Mouse (Mus musculus) midbrain, postnatal 0 days (tissue): Measurements from ENCODE around the gene Pdia2. TPM values are rescaled to one million over a fixed set of nuclear protein-coding genes. Genes with fewer than 3 reads are reported as not detected.

Experiments used
- ATAC-seq: fragments of 200-750 bp; cut with Nextera tagmentation; 2 replicates; pipeline ENCODE4 v1.8.0; 2017; ENCODE audit warnings: moderate number of reproducible peaks, mild to moderate bottlenecking, moderate TSS enrichment, moderate library complexity; ENCODE audit not compliant: low FRiP score
- DNase-seq: peaks from one replicate; pipeline ENCODE4 v3.0.0-alpha.2; 2015; ENCODE audit warnings: low spot score
- H3K27ac ChIP-seq: fragments of 300-500 bp; sonication (generic); 2 replicates; pipeline ENCODE4 v1.5.1; 2014; ENCODE audit warnings: low read depth, mild to moderate bottlenecking, low read length, mixed read lengths
- H3K27me3 ChIP-seq: fragments of 300-500 bp; sonication (generic); 2 replicates; pipeline ENCODE4 v1.6.1; 2014; ENCODE audit warnings: low read length, control low read depth, mixed read lengths; ENCODE audit not compliant: insufficient read depth
- H3K36me3 ChIP-seq: fragments of 300-500 bp; sonication (generic); 2 replicates; pipeline ENCODE4 v1.6.1; 2014; ENCODE audit warnings: low read length, control low read depth, mixed read lengths; ENCODE audit not compliant: insufficient read depth
- H3K4me1 ChIP-seq: fragments of 300-500 bp; sonication (generic); 2 replicates; pipeline ENCODE4 v1.6.1; 2014; ENCODE audit warnings: mild to moderate bottlenecking, control low read depth, antibody characterized with exemption, low read length, mixed read lengths; ENCODE audit not compliant: insufficient read depth
- H3K4me2 ChIP-seq: fragments of 300-500 bp; sonication (generic); 2 replicates; pipeline ENCODE4 v1.6.1; 2014; ENCODE audit warnings: low read depth, mild to moderate bottlenecking, low read length, mixed read lengths; ENCODE audit not compliant: poor library complexity, severe bottlenecking
- H3K4me3 ChIP-seq: fragments of 300-500 bp; sonication (generic); 2 replicates; pipeline ENCODE4 v1.5.1; 2014; ENCODE audit warnings: low read depth, mild to moderate bottlenecking, low read length, moderate library complexity
- H3K9ac ChIP-seq: fragments of 300-500 bp; sonication (generic); replicated peaks from 2 replicates; pipeline ENCODE4 v1.6.1; 2014; ENCODE audit warnings: mild to moderate bottlenecking, low read length, moderate library complexity, mixed read lengths; ENCODE audit not compliant: poor library complexity, severe bottlenecking
- H3K9me3 ChIP-seq: fragments of 300-500 bp; sonication (generic); 2 replicates; pipeline ENCODE4 v1.6.1; 2016; ENCODE audit warnings: low read length, control low read depth
- CTCF ChIP-seq: IDR thresholded peaks from 2 replicates; pipeline ENCODE4 v1.5.1; 2016; ENCODE audit warnings: antibody characterized with exemption, mild to moderate bottlenecking
- WGBS: fragments of 180-500 bp; shearing (Covaris S2); extraction: QIAGEN DNeasy Blood & Tissue Kit; methylation state at CpG from one replicate; pipeline ENCODE4 v1.1.7; 2014; 5-methylcytosine and 5-hydroxymethylcytosine counted together
- polyA plus RNA-seq: library from polyadenylated mRNA; unstranded; fragments of >200 nt; fragmentation: Nextera tagmentation; extraction: Ambion mirVana; gene quantifications from 2 replicates; pipeline ENCODE4 v1.2.1, GENCODE M21; 2015
- total RNA-seq: library from RNA; depleted of rRNA; stranded (reverse); fragments of >200 nt; gene quantifications from 2 replicates; pipeline ENCODE4 v1.2.3, GENCODE M21; 2014

Pdia2 gene
- total and polyA plus RNA-seq, 2 experiments from 2014 or later: not detected

- Histone ChIP-seq H3K4me3 (no peak overlapping the region), H3K4me1 (no peaks in the 10 kb centered on the region), H3K9me3 (no peaks in the 10 kb centered on the region), H3K9ac (no peak overlapping the region), H3K27me3 (no peaks in the 10 kb centered on the region), H3K27ac (no peak overlapping the region), H3K4me2 (no peak overlapping the region), H3K36me3 (no peaks in the 10 kb centered on the region)
- 91% methylated on average over 5 of the region's 5 CpGs for WGBS
- DNase-seq (no peak), ATAC-seq (no peak)
- TF ChIP-seq CTCF: no peak
These were observed 30.9 kb upstream of the Pdia2 start for GRCm38 (mm10) chr17:26229776-26230175.

- no peaks in the 10 kb centered on the region for H3K27me3 ChIP-seq
- WGBS: 84% methylated on average over 12 of the region's 12 CpGs
- H3K27ac ChIP-seq: no peak overlapping the region
- ATAC-seq (no peak), DNase-seq (no peak)
- H3K4me3 ChIP-seq: no peak overlapping the region
- no peaks in the 10 kb centered on the region for H3K9me3 ChIP-seq
- no peaks in the 10 kb centered on the region for H3K4me1 ChIP-seq
- H3K4me2 ChIP-seq: no peak overlapping the region
- no peak overlapping the region for H3K9ac ChIP-seq
- no peaks in the 10 kb centered on the region for H3K36me3 ChIP-seq
- TF ChIP-seq CTCF: no peak
These were observed 26.3 kb upstream of the Pdia2 start for GRCm38 (mm10) chr17:26225150-26225549.

DNA sequence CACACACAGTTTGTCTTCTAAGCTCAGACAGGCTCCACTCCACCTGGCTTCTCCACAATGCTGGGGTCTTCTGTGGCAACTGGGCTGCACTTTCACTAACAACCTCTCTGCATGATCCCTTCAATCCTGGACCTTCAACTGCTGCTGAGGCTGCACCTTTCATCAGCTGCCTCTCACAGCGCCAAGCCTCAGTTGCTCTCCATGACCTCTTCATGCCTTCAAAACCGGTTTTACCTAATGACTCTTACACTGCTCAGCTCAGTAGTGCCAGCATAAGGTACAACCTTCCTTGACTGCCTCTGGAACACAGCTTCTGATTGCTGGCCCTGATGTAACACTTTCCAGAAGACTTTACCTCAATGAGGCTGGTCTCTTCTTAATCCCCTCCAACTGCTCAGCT, 22.6 kb upstream of the Pdia2 start:
- H3K27me3 ChIP-seq: no peaks in the 10 kb centered on the region
- TF ChIP-seq CTCF: no peak
- no peak overlapping the region for H3K27ac ChIP-seq
- DNase-seq (no peak), ATAC-seq (no peak)
- 88% methylated on average over 2 of the region's 2 CpGs for WGBS
- no peaks in the 10 kb centered on the region for H3K4me1 ChIP-seq
- H3K9me3 ChIP-seq: no peaks in the 10 kb centered on the region
- H3K9ac ChIP-seq: no peak overlapping the region
- H3K4me3 ChIP-seq: no peak overlapping the region
- H3K4me2 ChIP-seq: no peak overlapping the region
- H3K36me3 ChIP-seq: peaks cover 7% of the 10 kb centered on the region

GRCm38 (mm10) chr17:26212681-26213080, 13.8 kb upstream of the Pdia2 start:
- H3K4me1 ChIP-seq: no peaks in the 10 kb centered on the region
- no peak for TF ChIP-seq CTCF
- no peak for ATAC-seq

GRCm38 (mm10) chr17:26212241-26212640, 13.4 kb upstream of the Pdia2 start:
- whole genome bisulfite sequencing: 92% methylated on average over 7 of the region's 7 CpGs
- no peaks in the 10 kb centered on the region for H3K4me1 ChIP-seq
- DNase-seq: no peak
- H3K36me3 ChIP-seq: peaks cover 34% of the 10 kb centered on the region
- H3K9me3 ChIP-seq: no peaks in the 10 kb centered on the region
- TF ChIP-seq CTCF: no peak
- H3K9ac ChIP-seq: no peak overlapping the region
- no peaks in the 10 kb centered on the region for H3K27me3 ChIP-seq
- H3K4me3 ChIP-seq: no peak overlapping the region
- no peak overlapping the region for H3K4me2 ChIP-seq
- no peak for ATAC-seq
- no peak overlapping the region for H3K27ac ChIP-seq

More at GRCm38 (mm10) chr17:26212681-26213080, 13.8 kb upstream of the Pdia2 start:
- DNase-seq: no peak
- 87% methylated on average over 11 of the region's 11 CpGs for WGBS
- Histone ChIP-seq H3K9ac (no peak overlapping the region), H3K36me3 (peaks cover 37% of the 10 kb centered on the region), H3K4me3 (no peak overlapping the region), H3K4me2 (no peak overlapping the region), H3K27ac (no peak overlapping the region), H3K9me3 (no peaks in the 10 kb centered on the region), H3K27me3 (no peaks in the 10 kb centered on the region)

DNA sequence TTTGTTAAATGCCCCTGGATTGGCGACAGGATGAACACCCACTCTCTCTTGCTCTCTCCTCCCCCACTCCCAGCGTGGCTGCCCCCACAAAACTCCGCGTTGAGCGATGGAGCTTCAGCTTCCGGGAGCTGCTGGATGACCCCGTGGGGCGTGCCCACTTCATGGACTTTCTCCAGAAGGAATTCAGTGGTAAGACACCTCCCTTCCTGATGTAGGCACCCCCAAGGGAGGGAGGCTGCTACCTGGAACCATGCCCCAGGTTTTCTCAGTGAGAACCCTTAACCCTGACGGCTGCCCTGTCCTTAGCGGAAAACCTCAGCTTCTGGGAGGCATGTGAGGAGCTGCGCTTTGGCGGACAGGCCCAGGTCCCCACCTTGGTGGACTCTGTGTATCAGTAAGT, 8.8 kb upstream of the Pdia2 start, which contains the start of gene Arhgdig:
TSS of gene Arhgdig (minus strand) at position 101 of the 400 bp plus-strand sequence.
- Histone ChIP-seq H3K9me3 (no peaks in the 10 kb centered on the region), H3K36me3 (peaks cover 4% of the 10 kb centered on the region; the same call in 1 of the 2 replicates), H3K27me3 (peaks cover 15% of the 10 kb centered on the region; the same call in 1 of the 2 replicates), H3K9ac (no peak within 1 kb of the TSS), H3K4me2 (no peak within 1 kb of the TSS), H3K27ac (no peak within 1 kb of the TSS), H3K4me3 (no peak within 1 kb of the TSS), H3K4me1 (no peaks in the 10 kb centered on the region)
- ATAC-seq (no peak), DNase-seq (no peak)
- no peak for TF ChIP-seq CTCF
- 89% methylated on average over 12 of the region's 12 CpGs for WGBS
